Mouse (Mus musculus) heart, embryonic 15.5 days (tissue): Measurements from ENCODE around the gene Med31. TPM values are rescaled to one million over a fixed set of nuclear protein-coding genes. Genes with fewer than 3 reads are reported as not detected.

Source experiments
- ATAC-seq: fragments of 200-750 bp; cut with Nextera tagmentation; replicated peaks from 2 replicates; pipeline ENCODE4 v1.8.0; 2017; ENCODE audit warnings: low read depth, moderate TSS enrichment; ENCODE audit not compliant: insufficient number of reproducible peaks, insufficient read depth, low FRiP score
- H3K27ac ChIP-seq: fragments of 300-500 bp; sonication (generic); 2 replicates; pipeline ENCODE4 v1.5.1; 2015; ENCODE audit warnings: mild to moderate bottlenecking, inconsistent platforms
- H3K27me3 ChIP-seq: fragments of 300-500 bp; sonication (generic); 2 replicates; pipeline ENCODE4 v1.6.1; 2015; ENCODE audit warnings: inconsistent platforms
- H3K36me3 ChIP-seq: fragments of 300-500 bp; sonication (generic); 2 replicates; pipeline ENCODE4 v1.6.1; 2015; ENCODE audit warnings: mild to moderate bottlenecking, inconsistent platforms
- H3K4me1 ChIP-seq: fragments of 300-500 bp; sonication (generic); replicated peaks from 2 replicates; pipeline ENCODE4 v1.6.1; 2015; ENCODE audit warnings: inconsistent platforms
- H3K4me2 ChIP-seq: fragments of 300-500 bp; sonication (generic); 2 replicates; pipeline ENCODE4 v1.6.1; 2015; ENCODE audit warnings: inconsistent platforms, mild to moderate bottlenecking, moderate library complexity
- H3K4me3 ChIP-seq: fragments of 300-500 bp; sonication (generic); 2 replicates; pipeline ENCODE4 v1.5.1; 2015; ENCODE audit warnings: mild to moderate bottlenecking, inconsistent platforms
- H3K9ac ChIP-seq: fragments of 300-500 bp; sonication (generic); 2 replicates; pipeline ENCODE4 v1.6.1; 2015; ENCODE audit warnings: mild to moderate bottlenecking, inconsistent platforms
- H3K9me3 ChIP-seq: fragments of 300-500 bp; sonication (generic); replicated peaks from 2 replicates; pipeline ENCODE4 v1.6.1; 2016; ENCODE audit warnings: inconsistent platforms
- WGBS: fragments of 180-500 bp; shearing (Covaris S2); methylation state at CpG from one replicate; pipeline ENCODE4 v1.1.7; 2015; ENCODE audit warnings: mixed read lengths; 5-methylcytosine and 5-hydroxymethylcytosine counted together
- polyA plus RNA-seq: library from polyadenylated mRNA; unstranded; fragments of >200 nt; fragmentation: Nextera tagmentation; extraction: Ambion mirVana; gene quantifications from 2 replicates; pipeline ENCODE4 v1.2.1, GENCODE M21; 2015

Med31 gene
- polyA plus RNA-seq, 1 experiment from 2014 or later: 29.4 TPM

- Histone ChIP-seq H3K27me3 (no peaks in the 10 kb centered on the region), H3K4me3 (no peak overlapping the region), H3K4me2 (no peak overlapping the region), H3K9ac (no peak overlapping the region), H3K36me3 (peaks cover 38% of the 10 kb centered on the region), H3K4me1 (no peaks in the 10 kb centered on the region), H3K27ac (no peak overlapping the region), H3K9me3 (no peaks in the 10 kb centered on the region)
- 87% methylated on average over 2 of the region's 2 CpGs for WGBS
- ATAC-seq: no peak
These were observed 52.2 kb downstream of the Med31 start for GRCm38 (mm10) chr11:72163198-72163597.

Other genes with a start within 250 kb of the Med31 start
- gene Aipl1, start 178.1 kb downstream of the Med31 start, polyA plus RNA-seq: 0.21 and 0.42 TPM in 2 replicates
- 65.7 and 72.8 TPM in 2 replicates for gene Pimreg, start 173.6 kb downstream of the Med31 start, polyA plus RNA-seq
- gene Pitpnm3, start 79.8 kb downstream of the Med31 start, polyA plus RNA-seq: 0.21 and 0.55 TPM in 2 replicates
- 0.09 and 0.23 TPM in 2 replicates for gene Gm43951, start 8.8 kb downstream of the Med31 start, polyA plus RNA-seq
- gene 4933427D14Rik, start 8.1 kb downstream of the Med31 start, polyA plus RNA-seq: 6.1 and 6.8 TPM in 2 replicates
- 147 and 151 TPM in 2 replicates for gene Txndc17, start 8.0 kb downstream of the Med31 start, polyA plus RNA-seq
- 0.08 and 0.11 TPM in 2 replicates for gene Slc13a5, start 51.6 kb upstream of the Med31 start, polyA plus RNA-seq
- gene Xaf1, start 86.0 kb upstream of the Med31 start, polyA plus RNA-seq: 9.5 and 10.2 TPM in 2 replicates
- gene Fbxo39, start 98.9 kb upstream of the Med31 start, polyA plus RNA-seq: not detected in 2 replicates
- 0.72 and 1.1 TPM in 2 replicates for gene Tekt1, start 146.8 kb upstream of the Med31 start, polyA plus RNA-seq
- 114 and 133 TPM in 2 replicates for gene Smtnl2, start 196.1 kb upstream of the Med31 start, polyA plus RNA-seq
- gene Ggt6, start 219.9 kb upstream of the Med31 start, polyA plus RNA-seq: 0.15 TPM in 1 of 2 replicates, not detected in the other
- gene Mybbp1a, start 225.8 kb upstream of the Med31 start, polyA plus RNA-seq: 57.8 and 83.8 TPM in 2 replicates